9 mouse cellular contexts compared by ENCODE assay signal in genomic region chr10:58932151-58932773, GRCm38 (mm10).
A peak's percentile ranks its signal among the peaks of the same experiment; 100 is the strongest.
DNase-seq lines count a peak whose midpoint lies in the region; ATAC-seq lines count a peak whose summit lies in the region.
"Had no signal": no experiment of that assay in that cellular context is flagged by ENCODE, and none has a peak within 500 bp of the region (broad histone marks: within the 10 kb centered on the region; RNA-seq: fewer than 3 reads in every experiment).

No protein-coding gene starts in this region.

- H3K4me2 ChIP-seq in forebrain, embryonic 14.5 days (ENCODE audit: low read length): peak overlapping the region; percentile 41
- H3K4me2 ChIP-seq in intestine, embryonic 14.5 days (ENCODE audit: low read length): peak overlapping the region; percentile 41
- peak overlapping the region; percentile 45 for H3K4me2 ChIP-seq in midbrain, embryonic 14.5 days (ENCODE audit: low read length)

- 6% methylated on average over 22 of the region's 22 CpGs for WGBS in forebrain, embryonic 14.5 days
- WGBS in intestine, embryonic 14.5 days: 23% methylated on average over 22 of the region's 22 CpGs
- WGBS in midbrain, embryonic 14.5 days: 21% methylated on average over 22 of the region's 22 CpGs

- H3K27ac ChIP-seq in forebrain, embryonic 14.5 days (ENCODE audit: low read depth, low read length): peak overlapping the region; percentile 70; the same call in 1 of the 2 replicates
- H3K27ac ChIP-seq in intestine, embryonic 14.5 days (ENCODE audit: low read depth): no peak overlapping the region
- 0 out of 2 replicates have a peak overlapping the region, but pooled peaks have one; percentile 49 for H3K27ac ChIP-seq in midbrain, embryonic 14.5 days (replicated peaks; ENCODE audit: low read depth, low read length)

- 0 out of 2 replicates have a peak overlapping the region, but pooled peaks have one; percentile 5 for H3K4me3 ChIP-seq in forebrain, embryonic 14.5 days (ENCODE audit: low read depth, low read length)
- H3K4me3 ChIP-seq in intestine, embryonic 14.5 days (ENCODE audit: low read depth, low read length): peak overlapping the region; percentile 15; the same call in 1 of the 2 replicates
- H3K4me3 ChIP-seq in midbrain, embryonic 14.5 days (replicated peaks; ENCODE audit: low read depth, low read length): peak overlapping the region; percentile 9; the same call in 1 of the 2 replicates
- H3K4me3 ChIP-seq: erythroblast, embryonic 14.5 days had no signal

- H3K4me1 ChIP-seq in forebrain, embryonic 14.5 days (ENCODE audit: control insufficient read depth, insufficient read depth, low read length): peaks cover 40% of the 10 kb centered on the region
- H3K4me1 ChIP-seq in intestine, embryonic 14.5 days (replicated peaks; ENCODE audit: control insufficient read depth, insufficient read depth, low read length): no peaks in the 10 kb centered on the region
- 0 out of 2 replicates have a peak, but pooled peaks cover 5% of the 10 kb centered on the region for H3K4me1 ChIP-seq in midbrain, embryonic 14.5 days (ENCODE audit: control insufficient read depth, insufficient read depth, low read length)

- no peaks in the 10 kb centered on the region for H3K36me3 ChIP-seq in forebrain, embryonic 14.5 days (ENCODE audit: control insufficient read depth, insufficient read depth, low read length)
- H3K36me3 ChIP-seq in intestine, embryonic 14.5 days (ENCODE audit: control insufficient read depth, insufficient read depth, low read length): no peaks in the 10 kb centered on the region
- H3K36me3 ChIP-seq in midbrain, embryonic 14.5 days (ENCODE audit: control insufficient read depth, insufficient read depth, low read length): no peaks in the 10 kb centered on the region

- peak; percentile 37 to 43 for DNase-seq in heart, adult 18-20 months
- no peak for DNase-seq in heart, postnatal 25 days (ENCODE audit: low spot score)
- peak; percentile 81 for DNase-seq in forebrain, embryonic 14.5 days (ENCODE audit: low spot score)
- DNase-seq in intestine, embryonic 14.5 days (ENCODE audit: low spot score): peak; percentile 63
- peak; percentile 70 for DNase-seq in midbrain, embryonic 14.5 days
- DNase-seq in right cerebral cortex, adult 2 months (ENCODE audit: low spot score in 2 of 2): no peak
- no peak for DNase-seq in adrenal gland, adult 18-20 months (ENCODE audit: low spot score in 2 of 2)
- no peak for DNase-seq in adrenal gland, postnatal 25 days

- ATAC-seq in forebrain, embryonic 14.5 days: peak; percentile 78
- peak; percentile 62; the same call in 1 of the 2 replicates for ATAC-seq in intestine, embryonic 14.5 days (replicated peaks; ENCODE audit: low FRiP score, low TSS enrichment, low read depth)
- ATAC-seq in midbrain, embryonic 14.5 days (ENCODE audit: low FRiP score, low TSS enrichment): peak; percentile 69

- H3K27me3 ChIP-seq in forebrain, embryonic 14.5 days (replicated peaks; ENCODE audit: control insufficient read depth, insufficient read depth, low read length): 0 out of 2 replicates have a peak, but pooled peaks cover 4% of the 10 kb centered on the region
- H3K27me3 ChIP-seq in intestine, embryonic 14.5 days (replicated peaks; ENCODE audit: control insufficient read depth, insufficient read depth, low read length): no peaks in the 10 kb centered on the region
- no peaks in the 10 kb centered on the region for H3K27me3 ChIP-seq in midbrain, embryonic 14.5 days (ENCODE audit: control insufficient read depth, insufficient read depth, low read length)

- intact Hi-C loops in heart, postnatal 25 days (cut with DNase I): no loop called here

- H3K9ac ChIP-seq in forebrain, embryonic 14.5 days (ENCODE audit: low read length): 0 out of 2 replicates have a peak overlapping the region, but pooled peaks have one; percentile 10
- no peak overlapping the region for H3K9ac ChIP-seq in intestine, embryonic 14.5 days (ENCODE audit: low read length)
- no peak overlapping the region; the same call in 1 of the 2 replicates for H3K9ac ChIP-seq in midbrain, embryonic 14.5 days (replicated peaks; ENCODE audit: low read length)

- no peaks in the 10 kb centered on the region for H3K9me3 ChIP-seq in forebrain, embryonic 14.5 days (replicated peaks; ENCODE audit: control insufficient read depth, low read length)
- no peaks in the 10 kb centered on the region for H3K9me3 ChIP-seq in intestine, embryonic 14.5 days (ENCODE audit: control insufficient read depth, low read length)
- no peaks in the 10 kb centered on the region for H3K9me3 ChIP-seq in midbrain, embryonic 14.5 days (ENCODE audit: control insufficient read depth, low read length)

Comparison
In these comparisons a context has a peak if more than half of its experiments do, and no peak if none do; other contexts are left out.
1. DNase-seq: peak in heart, adult 18-20 months (2 of 2), forebrain, embryonic 14.5 days (single experiment), intestine, embryonic 14.5 days (single experiment) and midbrain, embryonic 14.5 days (single experiment); none in heart, postnatal 25 days (single experiment), right cerebral cortex, adult 2 months (0 of 2), adrenal gland, adult 18-20 months (0 of 2) and adrenal gland, postnatal 25 days (single experiment).
2. Peak in every context shown above with its lines, with median percentiles within 50 percentile points of each other: ATAC-seq, H3K4me2 ChIP-seq and H3K4me3 ChIP-seq.